Mouse (Mus musculus): Measurements from ENCODE around the gene Sntb2.

Gene Sntb2

DNA sequence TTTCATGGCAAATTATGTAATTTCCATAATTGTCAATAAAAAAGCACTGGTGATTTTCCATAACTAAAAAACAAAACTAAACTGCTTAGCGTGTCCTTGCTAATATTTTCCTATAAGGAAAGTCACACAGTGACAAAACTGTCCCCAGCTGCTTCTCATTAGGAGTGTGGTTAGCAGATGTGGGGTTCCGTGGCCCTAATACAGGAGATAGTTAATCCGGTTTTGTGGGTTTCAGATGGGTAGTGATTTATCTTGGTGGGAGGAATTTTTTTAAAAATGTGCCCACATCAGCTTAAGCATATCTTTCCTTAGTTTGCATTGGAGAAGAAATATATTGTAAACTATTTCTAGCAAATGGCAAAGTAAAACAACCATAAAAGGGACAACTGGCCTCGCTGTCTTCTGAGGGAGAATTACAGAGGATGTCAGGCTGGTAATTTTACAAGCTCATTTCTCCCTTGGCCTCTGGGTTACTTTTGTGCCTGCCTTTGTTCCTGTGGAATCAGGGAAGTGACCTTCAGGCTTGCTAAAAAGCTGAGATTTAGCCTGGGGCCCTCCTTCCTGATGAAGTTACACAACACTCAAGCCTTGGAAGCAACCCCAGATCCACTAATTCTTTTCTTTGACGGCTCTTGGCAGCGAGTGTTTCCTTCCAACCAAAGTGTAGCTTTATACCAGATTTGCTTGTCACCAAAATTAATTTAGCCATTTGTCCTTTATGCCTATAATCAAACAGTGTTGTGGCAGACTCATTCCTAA lies 6.2 kb upstream of the Sntb2 start:
- in situ Hi-C loops (cut with MseI, MboI) = no loop called here

DNA sequence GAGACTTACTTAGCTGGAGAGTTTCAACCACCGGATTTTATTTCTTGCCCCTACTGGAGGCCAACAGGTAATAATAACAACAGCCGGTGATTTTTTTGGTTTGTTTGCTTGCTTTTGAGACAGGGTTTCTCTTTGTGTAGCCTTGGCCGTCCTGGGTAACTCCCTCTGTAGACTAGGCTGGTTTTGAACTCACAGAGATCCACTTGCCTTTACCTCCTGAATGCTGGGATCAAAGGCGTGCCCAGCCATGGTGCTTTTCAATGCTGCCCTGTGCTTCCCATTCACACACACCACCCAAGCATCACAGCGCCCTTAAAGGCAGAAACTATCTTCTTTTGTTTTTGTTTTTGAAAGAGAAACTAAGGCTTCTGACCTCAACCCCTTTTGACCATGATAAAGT lies 5.6 kb upstream of the Sntb2 start:
- in situ Hi-C loops (cut with MseI, MboI) = no loop called here

DNA sequence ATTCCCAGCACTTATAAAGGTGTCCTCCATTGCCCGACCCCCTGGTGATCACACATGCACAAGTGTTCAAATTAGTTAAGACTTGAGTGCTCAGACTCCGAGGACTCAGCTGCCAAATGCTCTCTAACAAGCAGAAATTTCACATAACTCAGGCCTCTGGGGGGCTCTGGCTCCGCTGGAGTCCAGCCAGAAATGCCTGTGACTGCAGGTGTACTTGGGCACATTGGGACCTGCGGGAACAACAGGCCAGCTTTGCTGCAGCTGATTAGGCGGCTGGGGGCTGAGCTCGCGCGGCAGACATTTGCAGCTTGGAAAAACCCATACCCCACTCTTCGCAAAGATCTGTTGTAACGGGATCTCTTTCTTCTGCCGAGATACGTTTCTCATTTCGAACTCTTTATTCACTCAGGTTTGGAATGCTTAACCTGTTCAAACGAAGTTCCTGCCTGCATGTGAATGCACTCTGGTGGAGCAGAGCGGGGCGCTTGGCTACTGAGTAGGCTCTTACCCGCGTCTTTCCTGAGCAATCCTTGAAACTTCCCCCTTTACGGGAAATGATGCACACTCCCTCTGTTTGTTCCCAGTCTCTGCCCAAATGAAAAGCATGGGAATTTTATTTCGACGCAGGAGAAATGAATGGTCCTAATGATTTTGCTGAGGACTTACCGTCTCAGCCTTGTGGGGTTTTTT lies 3.0 kb upstream of the Sntb2 start:
- in situ Hi-C loops (cut with MseI, MboI) = no loop called here

DNA sequence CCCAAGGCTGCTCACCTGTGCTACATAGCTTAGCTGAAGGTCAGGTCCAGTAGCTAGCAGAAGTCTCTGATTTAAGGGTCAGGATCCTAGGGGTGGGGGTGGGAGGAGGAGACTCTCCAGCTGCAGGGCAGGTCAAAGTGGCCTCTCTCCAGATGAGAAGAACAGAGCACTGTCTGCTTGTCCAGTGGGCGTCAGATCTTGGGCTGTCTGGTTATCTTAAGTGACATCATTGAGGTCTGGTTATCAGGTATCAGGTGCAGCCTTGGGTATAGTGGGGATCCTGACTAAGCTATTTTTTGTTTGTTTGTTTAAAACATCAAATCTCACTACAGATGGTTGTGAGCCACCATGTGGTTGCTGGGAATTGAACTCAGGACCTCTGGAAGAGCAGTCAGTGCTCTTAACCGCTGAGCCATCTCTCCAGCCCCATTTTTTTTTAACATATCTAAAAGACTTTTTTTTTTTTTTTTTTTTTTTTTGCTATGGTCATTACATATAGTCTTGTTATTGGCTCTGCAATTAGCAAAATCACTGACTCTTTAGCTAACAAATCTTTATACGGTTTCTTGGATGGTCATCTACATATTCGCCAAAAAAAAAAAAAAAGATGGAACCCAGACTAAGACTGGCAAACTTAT lies 1.9 kb upstream of the Sntb2 start:
- in situ Hi-C loops (cut with MseI, MboI) = no loop called here

DNA sequence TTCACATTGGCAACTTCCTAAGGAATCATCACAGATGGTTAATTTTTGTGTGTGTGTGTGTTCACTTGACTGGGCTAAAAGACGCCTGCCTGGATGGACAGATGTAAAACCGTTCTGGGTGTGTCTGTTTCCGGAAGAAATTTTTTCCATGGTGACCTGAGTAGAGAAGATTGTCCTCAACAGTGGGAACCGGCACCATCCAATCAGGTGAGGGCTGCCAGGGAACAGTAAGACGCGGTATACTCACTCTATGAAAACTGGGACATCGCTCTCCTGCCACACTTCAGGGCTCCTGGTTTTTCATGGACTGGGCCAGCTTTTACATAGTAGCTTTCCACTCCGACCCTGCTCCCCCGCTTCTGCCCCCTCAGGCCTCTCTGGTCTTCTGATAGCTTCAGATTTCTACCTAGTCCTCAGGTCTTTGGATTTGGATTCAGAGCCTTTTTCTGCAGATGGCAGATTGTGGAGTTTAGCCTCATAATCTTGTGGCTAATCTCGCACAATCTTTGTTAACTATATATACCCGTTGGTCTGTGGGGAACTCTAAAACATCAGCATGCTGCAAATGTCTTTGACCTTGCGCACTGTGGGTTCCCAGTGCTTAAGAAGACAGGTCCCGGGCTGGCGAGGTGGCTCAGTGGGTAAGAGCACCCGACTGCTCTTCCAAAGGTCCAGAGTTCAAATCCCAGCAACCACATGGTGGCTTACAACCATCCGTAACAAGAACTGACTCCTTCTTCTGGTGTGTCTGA lies 1.1 kb upstream of the Sntb2 start:
- in situ Hi-C loops (cut with MseI, MboI) = no loop called here

DNA sequence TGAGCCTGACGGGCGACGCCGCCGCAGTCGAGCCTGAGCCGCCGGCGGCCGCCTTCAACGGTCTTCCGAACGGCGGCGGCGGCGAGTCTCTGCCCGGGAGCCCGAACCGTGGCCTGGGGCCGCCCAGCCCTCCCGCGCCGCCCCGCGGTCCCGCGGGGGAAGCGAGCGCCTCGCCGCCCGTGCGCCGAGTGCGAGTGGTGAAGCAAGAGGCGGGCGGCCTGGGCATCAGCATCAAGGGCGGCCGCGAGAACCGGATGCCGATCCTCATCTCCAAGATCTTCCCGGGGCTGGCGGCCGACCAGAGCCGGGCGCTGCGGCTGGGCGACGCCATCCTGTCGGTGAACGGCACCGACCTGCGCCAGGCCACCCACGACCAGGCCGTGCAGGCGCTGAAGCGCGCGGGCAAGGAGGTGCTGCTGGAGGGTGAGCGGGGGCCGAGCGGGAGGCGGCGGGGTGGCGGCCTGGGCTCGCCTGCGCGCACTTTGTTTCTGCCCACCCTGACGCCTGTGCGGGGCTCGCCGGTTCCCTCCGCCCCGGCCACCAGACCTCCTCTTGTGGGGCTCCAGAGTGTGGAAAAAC lies 438 bp downstream of the Sntb2 start:
- in situ Hi-C loops (cut with MseI, MboI) = no loop called here

DNA sequence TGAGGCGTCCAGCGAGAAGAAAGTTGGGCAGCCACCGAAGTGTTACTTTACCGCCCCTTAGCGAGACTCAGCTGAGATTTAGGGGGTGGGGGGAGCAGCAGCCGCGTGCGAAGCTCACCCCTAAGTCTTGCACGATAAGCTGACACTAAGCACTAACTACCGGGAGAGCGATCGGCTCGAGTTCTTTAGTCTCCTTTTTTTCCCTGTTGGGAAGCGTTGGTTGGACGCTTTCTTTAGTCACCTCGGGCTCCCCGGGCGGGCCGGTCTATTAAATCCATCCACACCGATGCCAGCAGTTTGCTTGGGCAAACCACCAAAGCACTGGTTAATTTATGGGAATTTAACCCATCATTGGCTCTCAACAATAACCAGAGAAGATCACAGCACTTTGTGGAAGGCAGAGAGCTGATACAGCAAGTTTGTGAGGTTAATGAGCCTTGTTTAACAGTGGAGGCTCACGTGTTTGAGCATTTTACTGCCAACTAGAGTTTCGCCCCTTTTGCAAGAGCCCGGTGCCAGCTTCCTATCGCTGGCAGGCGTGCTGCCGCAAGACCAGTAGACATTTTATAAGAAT lies 1.0 kb downstream of the Sntb2 start:
- in situ Hi-C loops (cut with MseI, MboI) = no loop called here

DNA sequence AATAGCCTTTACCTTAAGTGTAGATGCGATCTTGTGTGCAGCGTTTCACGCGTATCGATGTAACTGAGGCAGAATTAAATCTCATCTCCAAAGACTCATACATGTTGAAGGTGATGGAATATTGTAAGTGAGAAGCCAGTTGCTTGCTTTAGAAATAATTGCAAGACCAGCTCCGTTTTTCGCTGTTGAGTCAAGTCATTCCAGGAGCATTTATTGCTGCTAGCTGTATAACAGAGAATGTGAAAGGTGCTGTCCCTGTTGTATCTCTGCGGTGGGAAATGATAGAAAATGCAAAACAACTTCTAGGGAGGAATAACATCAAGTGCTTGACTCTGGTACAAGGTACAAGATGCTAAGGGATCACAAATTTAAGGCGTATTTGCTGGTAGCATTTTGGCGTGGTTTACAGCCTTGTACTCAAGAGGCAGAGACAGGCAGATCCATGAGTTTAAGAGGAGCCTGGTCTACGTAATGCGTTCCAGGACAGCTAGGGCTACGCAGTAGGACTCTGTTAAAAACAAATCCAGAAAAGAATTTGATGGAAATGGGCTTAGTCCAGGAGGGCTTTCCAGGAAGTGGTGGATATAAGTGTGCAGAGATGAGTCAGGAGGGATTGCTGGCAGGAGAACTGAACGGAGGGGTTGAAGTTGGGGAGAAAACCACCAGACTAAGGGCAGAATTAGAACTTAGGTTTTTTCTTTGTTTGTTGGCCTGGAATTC lies 1.7 kb downstream of the Sntb2 start:
- in situ Hi-C loops (cut with MseI, MboI) = no loop called here

DNA sequence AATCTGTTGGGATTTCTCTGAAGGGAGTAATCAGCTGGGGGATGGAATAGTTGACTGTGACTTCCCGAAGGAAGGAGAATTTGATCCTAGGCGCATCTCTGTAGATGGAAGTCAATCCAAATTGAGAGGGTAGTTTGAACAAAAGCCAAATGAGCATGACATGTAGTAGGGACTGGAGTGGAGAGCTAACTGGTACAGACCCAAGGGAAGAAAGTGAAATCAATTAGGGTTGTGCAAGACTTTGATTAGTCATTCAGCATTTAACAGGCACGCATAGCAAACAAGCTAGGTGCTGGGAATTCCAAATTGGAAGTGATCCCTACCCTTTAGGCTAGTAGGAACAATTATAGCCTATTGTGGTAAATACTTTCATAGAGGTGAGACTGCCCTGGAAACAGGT lies 6.3 kb downstream of the Sntb2 start:
- in situ Hi-C loops (cut with MseI, MboI) = no loop called here

DNA sequence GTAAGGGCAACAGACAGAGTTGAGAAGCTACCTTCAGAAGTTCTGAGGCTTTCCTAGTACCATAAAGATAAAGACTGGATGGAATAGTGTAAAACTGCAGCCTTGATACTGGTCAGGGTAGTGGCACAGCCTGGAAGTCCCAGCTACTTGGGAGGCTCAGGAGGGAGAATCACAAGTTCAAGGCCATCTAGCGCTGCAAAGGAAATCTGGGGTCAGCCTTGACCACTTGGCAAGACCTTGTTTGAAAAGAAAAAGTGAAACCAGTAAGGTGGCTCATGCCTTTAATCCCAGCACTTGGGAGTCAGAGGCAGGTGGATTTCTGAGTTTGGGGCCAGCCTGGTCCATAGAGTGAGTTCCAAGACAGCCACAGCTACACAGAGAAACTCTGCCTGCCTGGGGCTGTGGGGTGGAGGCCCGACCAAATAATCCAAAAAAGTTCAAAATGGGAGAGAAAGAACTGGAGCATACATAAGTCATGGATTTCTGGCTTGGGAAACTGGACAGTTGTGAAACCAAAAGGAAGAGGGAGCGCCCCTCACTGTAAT lies 8.4 kb downstream of the Sntb2 start:
- in situ Hi-C loops (cut with MseI, MboI) = no loop called here

DNA sequence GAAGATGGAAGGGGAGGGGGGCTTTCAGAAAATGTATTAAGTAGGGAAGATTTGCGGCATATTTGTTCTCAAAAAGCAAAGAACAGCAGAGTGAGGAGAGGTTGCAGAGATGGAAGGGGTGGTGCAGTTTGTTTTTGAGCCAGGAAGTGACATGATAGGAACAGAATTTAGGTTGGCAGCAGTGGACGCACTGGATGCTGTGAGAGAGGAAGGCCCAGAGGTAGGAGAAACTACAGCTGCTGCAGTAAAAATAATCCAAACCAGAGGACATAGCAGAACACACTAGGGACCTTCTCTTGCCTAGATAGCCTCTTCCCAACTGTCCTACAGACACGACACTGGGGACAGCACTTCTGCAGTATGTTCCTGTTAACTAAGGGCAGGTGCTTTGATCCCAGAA lies 9.2 kb downstream of the Sntb2 start:
- in situ Hi-C loops (cut with MseI, MboI) = no loop called here

DNA sequence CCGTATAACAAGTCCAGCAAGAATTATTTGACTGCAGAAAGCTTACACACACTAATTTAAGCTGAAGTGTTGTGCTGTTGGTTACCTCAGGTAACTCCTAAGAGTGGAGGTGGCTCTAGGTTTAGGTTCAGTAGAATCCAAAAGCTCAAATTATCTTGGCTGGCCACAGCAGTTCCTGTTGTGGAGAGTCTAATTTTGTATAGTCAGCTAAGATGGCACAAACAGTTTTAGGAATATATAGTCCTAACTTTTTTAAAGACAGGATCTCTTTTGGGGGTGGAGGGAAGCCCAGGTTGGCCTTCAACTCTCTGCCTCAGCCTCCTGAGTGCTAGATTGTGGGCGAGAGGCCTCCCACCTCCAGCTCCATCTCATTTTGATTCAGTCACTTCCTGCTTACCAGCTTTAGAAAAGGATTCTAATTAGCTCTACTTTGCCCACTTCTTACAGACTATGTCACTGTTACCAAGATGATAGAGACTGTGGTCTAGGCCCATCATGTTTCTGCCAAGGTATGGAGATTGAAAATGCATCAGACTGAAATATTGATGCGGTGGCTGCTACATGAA lies 13.2 kb downstream of the Sntb2 start:
- in situ Hi-C loops (cut with MseI, MboI) = no loop called here

DNA sequence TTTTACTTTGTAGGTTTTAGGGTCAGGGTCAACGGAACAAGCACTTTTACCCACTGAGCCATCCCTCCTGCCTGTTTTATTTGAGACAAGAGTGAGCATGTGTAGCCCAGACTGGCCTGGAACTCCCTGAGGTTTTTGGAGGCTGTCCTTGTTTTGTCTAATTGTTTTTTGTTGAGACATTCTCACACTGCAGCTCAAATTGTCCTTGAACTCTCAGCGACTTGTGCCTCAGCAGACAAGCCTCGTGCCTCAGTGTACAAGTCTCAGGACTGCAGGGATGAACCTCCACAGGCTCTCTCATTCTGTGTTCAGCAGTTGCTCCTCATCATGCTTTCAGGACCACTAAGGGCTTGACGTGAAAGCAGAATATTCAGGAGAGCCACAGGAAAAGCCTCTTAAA lies 16.2 kb downstream of the Sntb2 start:
- in situ Hi-C loops (cut with MseI, MboI) = no loop called here

DNA sequence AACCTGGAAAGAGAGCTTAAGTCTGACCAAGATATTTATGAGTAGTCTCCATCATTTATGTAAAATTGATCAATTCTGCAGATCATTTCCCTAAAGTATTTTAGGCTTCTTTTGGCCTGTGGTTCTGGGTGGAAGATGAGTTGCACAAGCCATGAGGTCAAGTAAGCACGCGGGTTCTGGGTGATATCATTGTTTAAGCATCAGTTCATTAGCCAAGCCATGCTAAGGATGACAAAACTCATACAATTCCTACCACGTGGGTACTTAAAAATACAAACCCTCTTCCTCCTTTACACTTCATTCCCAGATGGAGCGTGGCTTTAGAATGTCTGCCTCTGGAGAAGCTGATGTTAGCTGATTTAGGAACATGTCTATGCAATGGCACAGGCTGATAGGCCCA lies 18.0 kb downstream of the Sntb2 start:
- in situ Hi-C loops (cut with MseI, MboI) = no loop called here

DNA sequence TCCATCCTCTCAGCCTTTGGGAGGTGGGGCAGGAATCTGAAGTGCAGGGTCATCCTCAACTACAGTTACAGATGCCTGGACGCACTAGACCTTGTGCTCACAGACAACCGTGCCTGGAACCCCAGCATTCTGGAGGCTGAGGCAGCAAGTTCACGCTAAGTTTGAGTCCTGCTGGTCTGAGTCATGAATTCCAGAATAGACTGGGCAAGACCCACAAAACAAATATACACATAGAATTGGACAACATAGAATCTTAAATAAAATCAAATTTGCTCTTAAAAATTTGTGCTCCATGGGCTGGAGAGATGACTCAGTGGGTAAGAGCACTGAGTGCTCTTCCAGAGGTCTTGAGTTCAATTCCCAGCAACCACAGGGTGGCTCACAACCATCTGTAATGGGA lies 21.5 kb downstream of the Sntb2 start:
- in situ Hi-C loops (cut with MseI, MboI) = no loop called here

DNA sequence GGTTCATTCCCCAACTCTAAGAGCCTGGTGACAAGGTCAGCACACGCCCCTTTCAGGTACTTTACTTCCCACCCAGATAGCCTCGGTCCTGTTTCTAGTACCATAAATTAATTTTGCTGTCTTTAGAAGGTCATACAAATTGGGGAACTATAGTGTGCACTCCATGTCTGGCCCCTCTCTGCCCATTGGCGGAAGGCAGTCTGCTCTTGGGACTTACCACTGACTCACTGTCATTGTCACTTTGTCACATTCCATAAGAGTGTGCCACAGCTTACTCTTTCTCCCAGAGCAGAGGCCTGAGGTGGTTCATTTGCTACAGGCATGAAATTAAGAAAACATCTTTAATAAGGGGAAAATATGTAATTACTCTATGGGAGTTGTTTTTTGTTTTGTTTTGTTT lies 22.7 kb downstream of the Sntb2 start:
- in situ Hi-C loops (cut with MseI, MboI) = no loop called here

DNA sequence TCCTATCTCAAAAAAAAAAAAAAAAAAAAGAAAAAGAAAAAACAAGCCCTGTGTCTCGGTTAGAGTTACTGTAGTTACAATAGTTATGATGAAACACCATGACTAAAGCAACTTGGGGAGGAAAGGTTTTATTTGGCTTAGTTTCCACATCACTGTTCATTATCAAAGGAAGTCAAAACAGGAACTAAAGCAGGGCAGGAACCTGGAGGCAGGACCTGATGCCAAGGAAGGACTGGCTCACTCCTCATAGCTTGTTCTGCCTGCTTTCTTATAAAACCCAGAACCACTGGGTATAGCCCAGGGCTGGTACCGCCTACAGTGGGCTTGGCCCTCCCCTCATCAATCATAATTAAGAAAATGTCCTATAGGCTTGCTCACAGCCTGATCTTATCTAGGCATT lies 24.1 kb downstream of the Sntb2 start:
- in situ Hi-C loops (cut with MseI, MboI) = no loop called here

DNA sequence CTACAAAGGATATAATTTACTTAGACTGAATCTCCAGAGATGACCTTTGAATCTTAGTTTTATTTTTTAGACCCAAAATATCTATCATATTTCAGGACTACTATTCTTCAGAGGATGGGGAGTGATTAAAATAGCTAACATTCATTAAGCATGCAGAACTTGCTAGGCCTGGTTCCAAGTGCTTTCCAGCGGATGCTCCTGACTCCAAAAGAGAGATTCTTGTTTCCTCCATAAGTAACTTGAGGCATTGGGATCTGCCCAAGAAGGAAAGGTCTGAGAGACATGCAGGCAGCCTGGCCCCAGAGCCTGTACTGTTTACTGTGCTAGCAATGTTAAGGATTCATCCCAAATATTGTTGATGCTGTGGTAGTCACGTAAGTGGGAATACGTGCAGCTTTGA lies 26.8 kb downstream of the Sntb2 start:
- in situ Hi-C loops (cut with MseI, MboI) = no loop called here

DNA sequence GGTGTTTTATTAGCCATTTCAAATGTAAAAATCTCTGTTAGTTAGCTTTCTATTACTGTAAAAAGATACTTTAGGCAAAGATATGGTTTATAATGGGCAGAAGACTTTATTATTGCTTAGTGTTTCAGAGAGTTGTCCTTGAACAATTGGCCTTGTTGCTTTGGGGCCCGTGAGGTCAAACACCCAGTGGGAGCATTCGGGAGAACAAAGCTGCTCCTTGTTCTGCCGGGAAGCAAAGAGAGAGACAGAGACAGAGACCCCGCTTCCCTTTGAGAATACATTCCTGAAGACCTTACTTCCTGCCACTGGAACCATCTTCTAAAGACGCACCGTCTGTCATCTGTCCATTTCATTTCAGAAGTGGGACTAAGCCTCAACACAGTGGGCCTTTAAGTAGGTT lies 27.8 kb downstream of the Sntb2 start:
- in situ Hi-C loops (cut with MseI, MboI) = no loop called here

DNA sequence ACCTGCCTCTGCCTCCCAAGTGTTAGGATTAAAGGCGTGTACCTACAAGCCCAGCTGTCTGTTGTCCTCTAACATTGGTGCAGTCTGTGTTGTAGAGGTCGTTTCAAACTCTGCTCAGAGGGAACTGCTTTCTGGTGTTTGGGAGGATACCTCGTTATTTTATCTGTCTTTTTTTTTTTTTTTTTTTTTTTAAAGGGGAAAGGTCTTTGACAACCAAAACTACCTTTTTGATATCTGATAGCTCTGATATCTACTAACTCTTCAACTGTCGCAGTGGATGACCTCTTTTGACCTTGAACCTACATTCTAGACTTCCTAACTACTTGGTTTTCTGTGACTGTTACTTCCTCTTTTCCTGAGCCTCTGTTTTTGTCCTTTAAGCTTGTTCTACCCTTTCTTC lies 29.0 kb downstream of the Sntb2 start:
- in situ Hi-C loops (cut with MseI, MboI) = no loop called here
